Mouse (Mus musculus) spleen, adult 18-20 months (tissue): ENCODE results near the gene Fank1.

Experiments
- DNase-seq, 2 experiments: peaks; one replicate each; pipeline ENCODE4 v3.0.0; 2022; ENCODE audit warnings: mixed read lengths in 2 of 2

The Fank1 gene

GRCm38 (mm10) chr7:133776626-133776996 lies at the start of gene Fank1:
TSS of gene Fank1 (plus strand) at chr7:133776861.
- DNase-seq, result peak; percentile 74 to 84

- no peak for DNase-seq
Observed at GRCm38 (mm10) chr7:133727027-133727426, 49.6 kb upstream of the Fank1 start.

- no peak for DNase-seq
Observed at GRCm38 (mm10) chr7:133729351-133729750, 47.3 kb upstream of the Fank1 start.

GRCm38 (mm10) chr7:133730324-133731191 lies 46.1 kb upstream of the Fank1 start:
- no peak for DNase-seq

GRCm38 (mm10) chr7:133731971-133732645 lies 44.6 kb upstream of the Fank1 start:
- no peak for DNase-seq

GRCm38 (mm10) chr7:133740558-133740957 lies 36.1 kb upstream of the Fank1 start:
- no peak for DNase-seq

GRCm38 (mm10) chr7:133742530-133743325 lies 33.9 kb upstream of the Fank1 start:
- no peak for DNase-seq

GRCm38 (mm10) chr7:133743611-133744010 lies 33.0 kb upstream of the Fank1 start:
- no peak for DNase-seq

GRCm38 (mm10) chr7:133744209-133744608 lies 32.5 kb upstream of the Fank1 start:
- no peak for DNase-seq

- DNase-seq, result no peak
Observed at GRCm38 (mm10) chr7:133744701-133745100, 32.0 kb upstream of the Fank1 start.

GRCm38 (mm10) chr7:133747372-133747771 lies 29.3 kb upstream of the Fank1 start:
- no peak for DNase-seq

GRCm38 (mm10) chr7:133748753-133749152 lies 27.9 kb upstream of the Fank1 start:
- no peak for DNase-seq

GRCm38 (mm10) chr7:133750666-133751065 lies 26.0 kb upstream of the Fank1 start:
- no peak for DNase-seq

- no peak for DNase-seq
Observed at GRCm38 (mm10) chr7:133751163-133751562, 25.5 kb upstream of the Fank1 start.

GRCm38 (mm10) chr7:133757961-133758455 lies 18.7 kb upstream of the Fank1 start:
- DNase-seq, result no peak

- no peak for DNase-seq
Observed at GRCm38 (mm10) chr7:133758716-133759115, 17.9 kb upstream of the Fank1 start.

GRCm38 (mm10) chr7:133759611-133760353 lies 16.9 kb upstream of the Fank1 start:
- DNase-seq, result no peak

GRCm38 (mm10) chr7:133762696-133763095 lies 14.0 kb upstream of the Fank1 start:
- no peak for DNase-seq

- DNase-seq, result no peak
Observed at GRCm38 (mm10) chr7:133764425-133764824, 12.2 kb upstream of the Fank1 start.

GRCm38 (mm10) chr7:133765240-133765848 lies 11.3 kb upstream of the Fank1 start:
- no peak for DNase-seq

GRCm38 (mm10) chr7:133765849-133766243 lies 10.8 kb upstream of the Fank1 start:
- no peak for DNase-seq

- DNase-seq, result no peak
Observed at GRCm38 (mm10) chr7:133768027-133768426, 8.6 kb upstream of the Fank1 start.
